Mouse (Mus musculus) neural tube, embryonic 14.5 days (tissue): ENCODE results near the gene Ces1c. TPM values are rescaled to one million over a fixed set of nuclear protein-coding genes. Genes with fewer than 3 reads are reported as not detected.

Source experiments
- ATAC-seq: fragments of 200-750 bp; cut with Nextera tagmentation; 2 replicates; pipeline ENCODE4 v1.8.0; 2017; ENCODE audit warnings: low read depth, mild to moderate bottlenecking, moderate TSS enrichment, moderate library complexity
- H3K27ac ChIP-seq: fragments of 300-500 bp; sonication (generic); 2 replicates; pipeline ENCODE4 v1.5.1; 2014; ENCODE audit warnings: low read depth, mild to moderate bottlenecking, control low read depth, low read length, moderate library complexity, mixed read lengths
- H3K27me3 ChIP-seq: fragments of 300-500 bp; sonication (generic); 2 replicates; pipeline ENCODE4 v1.6.1; 2014; ENCODE audit warnings: low read length; ENCODE audit not compliant: control insufficient read depth, insufficient read depth
- H3K36me3 ChIP-seq: fragments of 300-500 bp; sonication (generic); 2 replicates; pipeline ENCODE4 v1.6.1; 2014; ENCODE audit warnings: low read length, mixed read lengths; ENCODE audit not compliant: control insufficient read depth, insufficient read depth
- H3K4me1 ChIP-seq: fragments of 300-500 bp; sonication (generic); 2 replicates; pipeline ENCODE4 v1.6.1; 2014; ENCODE audit warnings: low read length; ENCODE audit not compliant: control insufficient read depth, insufficient read depth
- H3K4me2 ChIP-seq: fragments of 300-500 bp; sonication (generic); 2 replicates; pipeline ENCODE4 v1.6.1; 2014; ENCODE audit warnings: mild to moderate bottlenecking, low read depth, low read length, control low read depth
- H3K4me3 ChIP-seq: fragments of 300-500 bp; sonication (generic); 2 replicates; pipeline ENCODE4 v1.5.1; 2014; ENCODE audit warnings: low read depth, low read length, control low read depth, mixed read lengths
- H3K9ac ChIP-seq: fragments of 300-500 bp; sonication (generic); replicated peaks from 2 replicates; pipeline ENCODE4 v1.6.1; 2014; ENCODE audit warnings: low read depth, mild to moderate bottlenecking, control low read depth, low read length, mixed read lengths
- H3K9me3 ChIP-seq: fragments of 300-500 bp; sonication (generic); 2 replicates; pipeline ENCODE4 v1.6.1; 2016; ENCODE audit warnings: low read length; ENCODE audit not compliant: control insufficient read depth
- WGBS: fragments of 180-500 bp; shearing (Covaris S2); extraction: QIAGEN DNeasy Blood & Tissue Kit; methylation state at CpG from one replicate; pipeline ENCODE4 v1.1.7; 2014; 5-methylcytosine and 5-hydroxymethylcytosine counted together
- polyA plus RNA-seq: library from polyadenylated mRNA; unstranded; fragments of >200 nt; fragmentation: Nextera tagmentation; extraction: Ambion mirVana; gene quantifications from 2 replicates; pipeline ENCODE4 v1.2.1, GENCODE M21; 2014

Ces1c gene
- polyA plus RNA-seq, 1 experiment from 2014 or later: not detected

DNA sequence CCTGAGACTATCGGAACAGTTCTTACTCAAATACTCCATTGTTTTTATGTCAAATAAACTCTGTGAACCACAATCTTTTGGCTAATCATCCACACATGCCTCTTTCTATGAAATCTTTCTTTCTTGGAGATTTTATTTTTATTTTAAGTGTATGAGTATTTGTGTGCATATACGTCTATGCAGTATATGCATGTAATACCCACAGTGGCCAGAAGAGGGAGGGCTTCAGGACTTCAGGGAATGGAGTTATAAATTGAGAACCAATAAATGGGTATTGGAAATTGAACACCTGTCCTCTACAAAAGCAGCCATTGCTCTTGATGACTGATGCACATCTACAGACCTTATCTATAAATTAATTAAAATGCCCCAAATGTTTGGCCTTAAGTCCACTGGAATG, 1.1 kb upstream of the Ces1c start:
- ATAC-seq: no peak
- H3K36me3 ChIP-seq: no peaks in the 10 kb centered on the region
- 94% methylated on average over 2 of the region's 2 CpGs for WGBS
- H3K9ac ChIP-seq: no peak overlapping the region
- no peak overlapping the region for H3K27ac ChIP-seq
- no peaks in the 10 kb centered on the region for H3K4me1 ChIP-seq
- H3K4me2 ChIP-seq: no peak overlapping the region
- no peaks in the 10 kb centered on the region for H3K27me3 ChIP-seq
- no peaks in the 10 kb centered on the region for H3K9me3 ChIP-seq
- no peak overlapping the region for H3K4me3 ChIP-seq

DNA sequence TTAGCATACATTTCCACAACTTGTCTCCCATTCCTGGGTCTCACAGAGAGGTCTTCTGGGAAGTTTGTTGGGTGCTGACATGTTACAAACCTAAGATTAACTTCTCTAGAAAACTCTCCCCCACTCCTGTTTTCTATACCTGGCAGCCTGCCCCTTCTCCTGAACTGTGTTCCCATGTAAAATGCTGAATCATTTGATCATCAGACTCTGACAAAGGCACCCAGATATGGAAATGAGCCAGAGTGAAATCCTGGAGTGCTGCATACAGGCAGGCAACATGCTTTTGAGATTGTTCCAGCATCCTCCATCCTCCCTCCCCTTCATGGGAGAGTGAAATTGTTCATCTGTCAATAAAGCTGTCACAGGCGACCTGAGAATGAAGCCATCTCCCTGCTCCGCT, 4.6 kb downstream of the Ces1c start:
- Histone ChIP-seq H3K4me1 (no peaks in the 10 kb centered on the region), H3K9me3 (no peaks in the 10 kb centered on the region), H3K27me3 (no peaks in the 10 kb centered on the region), H3K4me2 (no peak overlapping the region), H3K27ac (no peak overlapping the region), H3K4me3 (no peak overlapping the region), H3K36me3 (no peaks in the 10 kb centered on the region), H3K9ac (no peak overlapping the region)
- 86% methylated on average over 2 of the region's 2 CpGs for WGBS
- no peak for ATAC-seq

DNA sequence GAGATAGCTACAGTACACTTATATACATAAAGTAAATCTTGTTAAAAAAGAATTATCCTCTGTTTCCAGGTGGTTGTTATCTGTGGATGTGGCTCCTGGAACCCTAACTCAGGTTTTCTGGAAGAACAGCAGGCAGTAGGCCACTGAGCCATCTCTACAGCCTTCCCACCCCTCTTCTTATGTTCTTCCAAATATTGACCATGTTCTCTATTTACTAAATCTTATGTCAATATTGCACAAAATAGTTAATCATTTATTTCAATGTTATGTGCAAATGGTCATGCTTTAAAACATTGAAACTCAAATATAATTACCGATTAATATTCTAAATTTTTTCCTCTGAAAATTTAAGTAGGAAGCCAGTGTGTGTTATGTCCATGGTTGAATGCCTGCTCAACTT, 9.1 kb downstream of the Ces1c start:
- no peak overlapping the region for H3K4me3 ChIP-seq
- H3K4me2 ChIP-seq: no peak overlapping the region
- no peak for ATAC-seq
- no peak overlapping the region for H3K27ac ChIP-seq
- H3K27me3 ChIP-seq: no peaks in the 10 kb centered on the region
- H3K36me3 ChIP-seq: no peaks in the 10 kb centered on the region
- no peaks in the 10 kb centered on the region for H3K9me3 ChIP-seq
- H3K4me1 ChIP-seq: no peaks in the 10 kb centered on the region
- 93% methylated on average over 1 of the region's 1 CpGs for WGBS
- no peak overlapping the region for H3K9ac ChIP-seq

GRCm38 (mm10) chr8:93095376-93095775, 35.7 kb downstream of the Ces1c start:
- no peaks in the 10 kb centered on the region for H3K4me1 ChIP-seq
- H3K4me2 ChIP-seq: no peak overlapping the region
- H3K36me3 ChIP-seq: no peaks in the 10 kb centered on the region
- H3K27ac ChIP-seq: no peak overlapping the region
- H3K9ac ChIP-seq: no peak overlapping the region
- ATAC-seq: no peak
- H3K27me3 ChIP-seq: no peaks in the 10 kb centered on the region
- no peaks in the 10 kb centered on the region for H3K9me3 ChIP-seq
- no peak overlapping the region for H3K4me3 ChIP-seq

DNA sequence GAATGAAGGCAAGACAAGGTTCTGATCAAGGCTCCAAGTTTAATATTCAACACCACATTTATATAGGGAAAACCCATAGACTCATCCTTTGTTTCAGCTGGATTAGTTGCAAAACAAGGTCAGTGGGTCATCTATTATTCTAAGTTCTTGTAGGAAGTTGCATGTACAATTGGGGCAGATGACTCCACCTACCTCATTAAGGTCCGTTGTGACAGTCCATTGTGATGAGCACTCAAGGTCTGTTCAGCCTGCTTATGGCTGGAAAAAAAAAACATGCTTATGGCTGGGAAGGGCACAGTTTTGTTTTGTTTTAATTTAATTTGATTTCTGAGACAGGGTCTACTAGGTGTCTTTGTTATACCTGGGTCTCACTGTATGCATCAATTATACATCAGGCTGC, 39.8 kb downstream of the Ces1c start:
- H3K9me3 ChIP-seq: no peaks in the 10 kb centered on the region
- H3K9ac ChIP-seq: no peak overlapping the region
- H3K4me3 ChIP-seq: no peak overlapping the region
- ATAC-seq: no peak
- H3K4me2 ChIP-seq: no peak overlapping the region
- WGBS: 53% methylated on average over 1 of the region's 1 CpGs
- no peak overlapping the region for H3K27ac ChIP-seq
- H3K27me3 ChIP-seq: no peaks in the 10 kb centered on the region
- H3K36me3 ChIP-seq: no peaks in the 10 kb centered on the region
- no peaks in the 10 kb centered on the region for H3K4me1 ChIP-seq

- Histone ChIP-seq H3K36me3 (no peaks in the 10 kb centered on the region), H3K4me2 (no peak overlapping the region), H3K9me3 (no peaks in the 10 kb centered on the region), H3K9ac (no peak overlapping the region), H3K4me1 (no peaks in the 10 kb centered on the region), H3K27me3 (no peaks in the 10 kb centered on the region), H3K4me3 (no peak overlapping the region), H3K27ac (no peak overlapping the region)
- WGBS: 0% methylated on average over 2 of the region's 2 CpGs
- no peak; the same call in 1 of the 2 replicates for ATAC-seq
Observed at GRCm38 (mm10) chr8:93088686-93089122, 42.4 kb downstream of the Ces1c start.

DNA sequence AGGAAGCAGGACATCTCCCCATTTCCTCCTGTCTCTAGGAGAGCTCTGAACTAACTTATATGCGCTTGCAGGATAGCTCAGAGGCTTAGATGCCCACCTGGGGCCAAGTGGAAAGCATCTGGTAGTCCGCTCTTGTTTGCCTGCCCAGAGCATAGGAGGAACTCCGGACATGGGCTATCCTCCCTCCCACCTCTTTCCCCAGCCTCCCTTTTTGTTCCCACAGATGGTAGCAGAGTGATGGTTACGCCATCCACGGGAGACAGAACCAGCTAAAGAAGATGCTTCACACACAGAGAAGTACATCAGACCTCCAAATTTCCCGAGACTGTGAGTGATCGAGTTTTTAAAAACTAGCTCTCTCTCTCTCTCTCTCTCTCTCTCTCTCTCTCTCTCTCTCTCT, 42.9 kb downstream of the Ces1c start:
- ATAC-seq: no peak
- H3K4me3 ChIP-seq: no peak overlapping the region
- no peaks in the 10 kb centered on the region for H3K9me3 ChIP-seq
- WGBS: 37% methylated on average over 7 of the region's 7 CpGs
- no peaks in the 10 kb centered on the region for H3K4me1 ChIP-seq
- no peak overlapping the region for H3K27ac ChIP-seq
- no peaks in the 10 kb centered on the region for H3K27me3 ChIP-seq
- H3K4me2 ChIP-seq: no peak overlapping the region
- no peaks in the 10 kb centered on the region for H3K36me3 ChIP-seq
- no peak overlapping the region for H3K9ac ChIP-seq

- no peak within 1 kb of the TSS for H3K27ac ChIP-seq
- no peaks in the 10 kb centered on the region for H3K4me1 ChIP-seq
- no peak within 1 kb of the TSS for H3K4me3 ChIP-seq
- H3K9ac ChIP-seq: no peak within 1 kb of the TSS
- H3K36me3 ChIP-seq: no peaks in the 10 kb centered on the region
- no peak within 1 kb of the TSS for H3K4me2 ChIP-seq
- no peaks in the 10 kb centered on the region for H3K9me3 ChIP-seq
- H3K27me3 ChIP-seq: no peaks in the 10 kb centered on the region
- WGBS: 87% methylated on average over 2 of the region's 2 CpGs
- ATAC-seq: no peak
Observed at GRCm38 (mm10) chr8:93079887-93080286, 51.2 kb downstream of the Ces1c start, which contains the start of gene Ces1b. Ces1b (minus strand) TSS chr8:93080017.

GRCm38 (mm10) chr8:93075251-93075650, 55.8 kb downstream of the Ces1c start:
- Histone ChIP-seq H3K4me2 (no peak overlapping the region), H3K9ac (no peak overlapping the region), H3K4me1 (no peaks in the 10 kb centered on the region), H3K9me3 (no peaks in the 10 kb centered on the region), H3K36me3 (no peaks in the 10 kb centered on the region), H3K4me3 (no peak overlapping the region), H3K27ac (no peak overlapping the region), H3K27me3 (no peaks in the 10 kb centered on the region)
- 96% methylated on average over 4 of the region's 4 CpGs for WGBS
- ATAC-seq: no peak
